Mouse (Mus musculus): ENCODE results near the gene Crebbp. TPM values are rescaled to one million over a fixed set of nuclear protein-coding genes. Genes with fewer than 3 reads are reported as not detected.

Gene Crebbp
- polyA plus RNA-seq, 1 experiment from 2014 or later: 43.4 TPM

DNA sequence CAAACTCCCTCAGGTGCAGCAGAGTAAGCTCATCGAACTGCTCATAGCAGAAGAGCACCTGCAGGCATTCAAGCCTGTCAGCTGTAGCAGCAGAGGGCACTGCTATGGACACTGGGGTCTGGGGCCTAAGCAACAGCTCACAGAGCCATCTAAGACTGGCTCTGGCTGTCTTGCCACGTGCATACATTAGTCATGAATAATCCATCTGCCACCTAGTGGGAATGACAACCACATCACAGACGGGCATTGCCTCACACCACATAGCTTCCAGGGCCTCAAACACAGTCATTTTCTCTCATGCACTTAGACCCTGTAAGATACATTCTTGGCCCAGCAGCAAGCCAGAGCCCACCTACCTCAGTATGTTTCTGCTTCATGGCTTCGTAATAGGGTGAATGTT lies 168.3 kb downstream of the Crebbp start:
- DNase-seq (ENCODE audit: low spot score) (no peak), ATAC-seq (replicated peaks; ENCODE audit: low FRiP score, low TSS enrichment, low read depth) (no peak)
- H3K4me3 ChIP-seq (ENCODE audit: low read depth, low read length): no peak overlapping the region
- no peak overlapping the region for H3K9ac ChIP-seq (ENCODE audit: low read length)
- peaks cover 83% of the 10 kb centered on the region for H3K36me3 ChIP-seq (ENCODE audit: control insufficient read depth, insufficient read depth, low read length)
- 88% methylated on average over 4 of the region's 4 CpGs for WGBS
- H3K9me3 ChIP-seq (ENCODE audit: control insufficient read depth, low read length): no peaks in the 10 kb centered on the region
- no peak overlapping the region for H3K27ac ChIP-seq (ENCODE audit: low read depth)
- no peak overlapping the region for H3K4me2 ChIP-seq (ENCODE audit: low read length)
- H3K27me3 ChIP-seq (replicated peaks; ENCODE audit: control insufficient read depth, insufficient read depth, low read length): no peaks in the 10 kb centered on the region
- no peaks in the 10 kb centered on the region for H3K4me1 ChIP-seq (replicated peaks; ENCODE audit: control insufficient read depth, insufficient read depth, low read length)

- H3K9ac ChIP-seq (ENCODE audit: low read length): no peak overlapping the region
- H3K4me1 ChIP-seq (replicated peaks; ENCODE audit: control insufficient read depth, insufficient read depth, low read length): no peaks in the 10 kb centered on the region
- peaks cover 83% of the 10 kb centered on the region for H3K36me3 ChIP-seq (ENCODE audit: control insufficient read depth, insufficient read depth, low read length)
- no peaks in the 10 kb centered on the region for H3K9me3 ChIP-seq (ENCODE audit: control insufficient read depth, low read length)
- H3K27me3 ChIP-seq (replicated peaks; ENCODE audit: control insufficient read depth, insufficient read depth, low read length): no peaks in the 10 kb centered on the region
- no peak for ATAC-seq (replicated peaks; ENCODE audit: low FRiP score, low TSS enrichment, low read depth)
- no peak overlapping the region for H3K4me2 ChIP-seq (ENCODE audit: low read length)
- H3K4me3 ChIP-seq (ENCODE audit: low read depth, low read length): no peak overlapping the region
- WGBS: 97% methylated on average over 2 of the region's 2 CpGs
- no peak for DNase-seq (ENCODE audit: low spot score)
- H3K27ac ChIP-seq (ENCODE audit: low read depth): no peak overlapping the region
Observed at GRCm38 (mm10) chr16:4044093-4044492, 169.7 kb downstream of the Crebbp start.

DNA sequence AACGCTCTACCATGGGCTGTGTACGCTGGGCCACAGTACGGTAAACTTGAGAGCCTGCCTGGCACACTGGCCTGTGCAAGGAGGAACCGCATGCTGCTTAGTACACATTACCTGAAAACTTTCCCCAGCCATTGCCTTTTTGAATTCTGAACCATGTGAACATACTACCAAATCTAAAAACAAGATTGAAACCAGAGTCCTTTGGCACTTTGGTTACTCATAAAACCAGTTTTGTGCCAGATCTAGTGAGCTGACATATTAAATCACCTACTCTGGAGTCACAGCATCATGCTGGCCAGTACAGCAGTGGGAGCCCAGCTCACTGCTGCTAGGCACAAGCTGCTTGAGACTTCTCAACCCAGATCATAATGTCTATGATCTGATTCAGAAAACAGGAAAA lies 172.2 kb downstream of the Crebbp start:
- DNase-seq (ENCODE audit: low spot score) (no peak), ATAC-seq (replicated peaks; ENCODE audit: low FRiP score, low TSS enrichment, low read depth) (no peak)
- Histone ChIP-seq H3K4me1 (replicated peaks; ENCODE audit: control insufficient read depth, insufficient read depth, low read length) (no peaks in the 10 kb centered on the region), H3K9ac (ENCODE audit: low read length) (no peak overlapping the region), H3K36me3 (ENCODE audit: control insufficient read depth, insufficient read depth, low read length) (peaks cover 75% of the 10 kb centered on the region), H3K27ac (ENCODE audit: low read depth) (no peak overlapping the region), H3K4me2 (ENCODE audit: low read length) (no peak overlapping the region), H3K4me3 (ENCODE audit: low read depth, low read length) (no peak overlapping the region), H3K9me3 (ENCODE audit: control insufficient read depth, low read length) (no peaks in the 10 kb centered on the region), H3K27me3 (replicated peaks; ENCODE audit: control insufficient read depth, insufficient read depth, low read length) (no peaks in the 10 kb centered on the region)
- WGBS: 97% methylated on average over 4 of the region's 4 CpGs

DNA sequence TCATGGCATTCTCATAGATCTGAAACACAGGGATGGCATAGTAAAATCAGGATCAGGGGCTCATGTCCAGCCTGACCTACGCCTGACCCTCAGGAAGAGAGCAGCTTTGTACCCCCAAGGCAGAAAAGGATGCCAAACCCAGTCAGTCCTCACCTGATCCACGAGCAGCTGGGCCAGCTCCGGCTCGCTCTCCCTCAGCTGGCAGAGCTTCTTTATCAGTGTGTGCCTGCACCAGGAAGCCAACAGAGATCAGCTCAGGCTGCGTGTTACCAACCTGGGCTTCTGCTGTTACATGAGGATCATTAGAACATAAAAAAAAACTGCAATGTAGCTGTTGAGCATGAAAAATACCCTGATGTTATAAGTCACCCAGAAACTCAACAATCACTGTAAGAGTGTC lies 173.6 kb downstream of the Crebbp start:
- H3K9me3 ChIP-seq (ENCODE audit: control insufficient read depth, low read length): no peaks in the 10 kb centered on the region
- 89% methylated on average over 5 of the region's 5 CpGs for whole genome bisulfite sequencing
- no peak for DNase-seq (ENCODE audit: low spot score)
- H3K4me3 ChIP-seq (ENCODE audit: low read depth, low read length): no peak overlapping the region
- H3K4me1 ChIP-seq (replicated peaks; ENCODE audit: control insufficient read depth, insufficient read depth, low read length): no peaks in the 10 kb centered on the region
- no peaks in the 10 kb centered on the region for H3K27me3 ChIP-seq (replicated peaks; ENCODE audit: control insufficient read depth, insufficient read depth, low read length)
- H3K27ac ChIP-seq (ENCODE audit: low read depth): no peak overlapping the region
- no peak overlapping the region for H3K4me2 ChIP-seq (ENCODE audit: low read length)
- no peak for ATAC-seq (replicated peaks; ENCODE audit: low FRiP score, low TSS enrichment, low read depth)
- H3K9ac ChIP-seq (ENCODE audit: low read length): no peak overlapping the region
- H3K36me3 ChIP-seq (ENCODE audit: control insufficient read depth, insufficient read depth, low read length): peaks cover 65% of the 10 kb centered on the region

DNA sequence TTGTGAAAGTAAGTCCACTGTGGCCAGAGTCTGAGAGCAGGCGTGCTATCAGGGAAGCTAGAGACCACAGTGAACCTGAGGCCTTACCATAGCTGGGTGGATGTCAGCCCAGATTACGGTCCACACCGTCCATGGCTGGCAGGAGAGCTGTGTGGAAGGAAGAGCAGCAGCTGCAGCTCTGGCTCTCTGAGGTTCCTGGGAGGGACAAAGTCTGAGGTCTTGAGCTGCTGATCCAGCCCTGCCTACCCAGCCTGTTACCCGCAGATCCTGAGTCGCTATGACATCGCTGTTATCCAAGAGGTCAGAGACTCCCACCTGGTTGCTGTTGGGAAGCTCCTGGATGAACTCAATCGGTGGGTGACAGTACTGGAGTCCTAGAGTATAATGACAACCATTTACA lies 176.1 kb downstream of the Crebbp start:
- 91% methylated on average over 7 of the region's 7 CpGs for WGBS
- H3K4me3 ChIP-seq (ENCODE audit: low read depth, low read length): no peak overlapping the region
- no peaks in the 10 kb centered on the region for H3K4me1 ChIP-seq (replicated peaks; ENCODE audit: control insufficient read depth, insufficient read depth, low read length)
- no peaks in the 10 kb centered on the region for H3K27me3 ChIP-seq (replicated peaks; ENCODE audit: control insufficient read depth, insufficient read depth, low read length)
- no peaks in the 10 kb centered on the region for H3K9me3 ChIP-seq (ENCODE audit: control insufficient read depth, low read length)
- no peak overlapping the region for H3K4me2 ChIP-seq (ENCODE audit: low read length)
- no peak overlapping the region for H3K9ac ChIP-seq (ENCODE audit: low read length)
- ATAC-seq (replicated peaks; ENCODE audit: low FRiP score, low TSS enrichment, low read depth) (no peak), DNase-seq (ENCODE audit: low spot score) (no peak)
- peaks cover 47% of the 10 kb centered on the region for H3K36me3 ChIP-seq (ENCODE audit: control insufficient read depth, insufficient read depth, low read length)
- H3K27ac ChIP-seq (ENCODE audit: low read depth): no peak overlapping the region

DNA sequence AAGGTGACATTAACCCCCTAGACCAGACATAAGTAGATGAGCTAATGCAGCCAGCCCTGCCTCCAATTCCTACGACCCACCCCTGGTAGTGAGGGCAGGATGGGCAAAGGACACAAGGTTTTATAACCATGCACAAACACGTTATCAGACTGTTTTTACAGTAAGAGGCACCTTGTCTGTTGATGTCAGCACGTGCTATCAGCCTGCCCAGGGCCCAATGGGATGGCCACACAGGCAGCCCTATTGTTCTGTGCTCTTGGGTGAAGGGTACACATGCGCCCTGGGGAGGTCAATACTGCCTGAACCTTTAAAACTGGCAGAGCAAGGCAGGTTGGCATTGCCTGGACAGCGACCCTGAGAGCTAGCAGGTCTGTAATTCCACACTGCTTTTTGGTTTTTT lies 177.0 kb downstream of the Crebbp start, which contains the start of gene Dnase1:
Gene Dnase1, plus strand, starts transcription at position 136 of the 400 bp plus-strand sequence.
- H3K9ac ChIP-seq (ENCODE audit: low read length): no peak within 1 kb of the TSS
- ATAC-seq (replicated peaks; ENCODE audit: low FRiP score, low TSS enrichment, low read depth): no peak
- H3K4me2 ChIP-seq (ENCODE audit: low read length): no peak within 1 kb of the TSS
- WGBS: 86% methylated on average over 5 of the region's 5 CpGs
- H3K27ac ChIP-seq (ENCODE audit: low read depth): no peak within 1 kb of the TSS
- peaks cover 42% of the 10 kb centered on the region for H3K36me3 ChIP-seq (ENCODE audit: control insufficient read depth, insufficient read depth, low read length)
- no peaks in the 10 kb centered on the region for H3K27me3 ChIP-seq (replicated peaks; ENCODE audit: control insufficient read depth, insufficient read depth, low read length)
- H3K4me1 ChIP-seq (replicated peaks; ENCODE audit: control insufficient read depth, insufficient read depth, low read length): no peaks in the 10 kb centered on the region
- no peak for DNase-seq (ENCODE audit: low spot score)
- H3K9me3 ChIP-seq (ENCODE audit: control insufficient read depth, low read length): no peaks in the 10 kb centered on the region
- H3K4me3 ChIP-seq (ENCODE audit: low read depth, low read length): no peak within 1 kb of the TSS

GRCm38 (mm10) chr16:4035575-4035974 lies 178.2 kb downstream of the Crebbp start:
- Histone ChIP-seq H3K36me3 (ENCODE audit: control insufficient read depth, insufficient read depth, low read length) (peaks cover 30% of the 10 kb centered on the region), H3K4me3 (ENCODE audit: low read depth, low read length) (no peak overlapping the region), H3K4me2 (ENCODE audit: low read length) (no peak overlapping the region), H3K9me3 (ENCODE audit: control insufficient read depth, low read length) (no peaks in the 10 kb centered on the region), H3K27me3 (replicated peaks; ENCODE audit: control insufficient read depth, insufficient read depth, low read length) (no peaks in the 10 kb centered on the region), H3K27ac (ENCODE audit: low read depth) (no peak overlapping the region), H3K4me1 (replicated peaks; ENCODE audit: control insufficient read depth, insufficient read depth, low read length) (no peaks in the 10 kb centered on the region), H3K9ac (ENCODE audit: low read length) (no peak overlapping the region)
- no peak for ATAC-seq (replicated peaks; ENCODE audit: low FRiP score, low TSS enrichment, low read depth)
- DNase-seq (ENCODE audit: low spot score): no peak
- 83% methylated on average over 2 of the region's 2 CpGs for WGBS

- Histone ChIP-seq H3K4me2 (ENCODE audit: low read length) (no peak overlapping the region), H3K27ac (ENCODE audit: low read depth) (no peak overlapping the region), H3K9me3 (ENCODE audit: control insufficient read depth, low read length) (no peaks in the 10 kb centered on the region), H3K27me3 (replicated peaks; ENCODE audit: control insufficient read depth, insufficient read depth, low read length) (no peaks in the 10 kb centered on the region), H3K9ac (ENCODE audit: low read length) (no peak overlapping the region), H3K36me3 (ENCODE audit: control insufficient read depth, insufficient read depth, low read length) (peaks cover 19% of the 10 kb centered on the region), H3K4me3 (ENCODE audit: low read depth, low read length) (no peak overlapping the region), H3K4me1 (replicated peaks; ENCODE audit: control insufficient read depth, insufficient read depth, low read length) (no peaks in the 10 kb centered on the region)
- DNase-seq (ENCODE audit: low spot score) (no peak), ATAC-seq (replicated peaks; ENCODE audit: low FRiP score, low TSS enrichment, low read depth) (no peak)
- 82% methylated on average over 3 of the region's 3 CpGs for WGBS
Observed at GRCm38 (mm10) chr16:4034476-4034875, 179.3 kb downstream of the Crebbp start.

DNA sequence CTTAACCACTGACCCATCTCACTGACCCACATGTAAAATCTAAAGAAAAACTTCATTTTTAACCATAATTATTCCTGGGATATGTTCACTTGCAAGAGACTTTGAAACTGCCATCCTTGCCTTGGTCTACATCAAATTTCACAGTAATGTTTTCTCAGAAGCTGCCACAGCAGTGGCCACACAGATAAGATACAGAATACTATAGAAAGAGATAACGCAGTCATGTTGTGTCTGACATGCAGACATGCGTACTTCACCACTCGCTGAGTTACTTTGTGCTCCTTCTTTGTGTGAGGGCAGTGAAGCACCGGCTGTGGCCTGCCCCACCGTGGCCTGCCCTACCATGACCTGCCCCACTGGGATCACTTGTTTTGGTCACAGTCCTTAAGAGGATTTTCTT lies 179.8 kb downstream of the Crebbp start:
- DNase-seq (ENCODE audit: low spot score): no peak
- Histone ChIP-seq H3K27ac (ENCODE audit: low read depth) (no peak overlapping the region), H3K27me3 (replicated peaks; ENCODE audit: control insufficient read depth, insufficient read depth, low read length) (no peaks in the 10 kb centered on the region), H3K4me2 (ENCODE audit: low read length) (no peak overlapping the region), H3K4me1 (replicated peaks; ENCODE audit: control insufficient read depth, insufficient read depth, low read length) (no peaks in the 10 kb centered on the region), H3K9ac (ENCODE audit: low read length) (no peak overlapping the region), H3K4me3 (ENCODE audit: low read depth, low read length) (no peak overlapping the region), H3K9me3 (ENCODE audit: control insufficient read depth, low read length) (no peaks in the 10 kb centered on the region), H3K36me3 (ENCODE audit: control insufficient read depth, insufficient read depth, low read length) (peaks cover 14% of the 10 kb centered on the region)
- no peak for ATAC-seq (replicated peaks; ENCODE audit: low FRiP score, low TSS enrichment, low read depth)
- WGBS: 81% methylated on average over 5 of the region's 5 CpGs

Measured in intestine, embryonic 14.5 days (tissue).